Mouse (Mus musculus) adrenal gland (tissue): ENCODE measurements around the gene Lhfpl4.

ENCODE experiments used
- intact Hi-C: fragments of 180-260 bp; cut with DNase I; formaldehyde crosslinking; loops from one replicate; pipeline ENCODE4 v1.15.1; 2025

The Lhfpl4 gene

DNA sequence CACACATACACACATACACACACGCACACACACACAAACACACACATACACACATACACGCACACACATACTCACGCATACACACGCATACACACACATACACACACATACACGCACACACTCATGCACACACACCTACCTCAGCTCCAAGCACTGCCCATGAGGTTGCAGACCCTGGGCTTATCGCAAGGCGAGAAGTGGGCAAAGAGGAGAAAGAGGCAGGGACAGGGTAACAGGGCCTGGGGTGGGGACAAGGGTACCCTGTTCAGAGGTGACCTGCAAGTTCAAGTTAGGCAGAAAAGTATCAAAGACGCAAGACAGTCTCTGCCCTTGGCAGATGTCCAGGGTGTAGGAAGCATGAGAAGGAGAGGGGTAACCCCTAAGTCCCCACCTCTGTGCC lies 24.5 kb downstream of the Lhfpl4 start:
- intact Hi-C loops, result loop anchor here (5.0 kb wide), 1 partner anchor 132 kb away; no protein-coding TSS in a partner anchor

DNA sequence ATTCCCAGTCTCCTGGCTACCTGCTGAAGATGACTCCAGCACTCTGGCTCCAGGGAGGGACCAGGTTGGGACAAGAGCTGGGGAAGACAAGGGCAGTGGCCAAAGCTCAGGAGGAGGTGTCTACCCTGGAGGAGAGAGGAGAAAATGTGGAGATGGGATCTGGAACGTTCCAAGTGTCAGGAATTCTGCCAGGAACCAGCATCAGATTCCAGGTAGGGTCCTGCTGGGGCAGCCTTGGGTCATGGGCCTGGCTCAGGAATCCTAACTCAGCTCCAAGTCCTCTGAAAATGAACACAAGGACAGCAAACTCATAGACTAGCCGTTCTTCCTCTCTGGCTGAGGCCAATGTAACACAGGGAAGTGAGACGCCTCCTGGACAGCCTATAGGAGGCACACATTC lies 25.3 kb downstream of the Lhfpl4 start:
- intact Hi-C loops, result loop anchor here (5.0 kb wide), 1 partner anchor 132 kb away; no protein-coding TSS in a partner anchor

DNA sequence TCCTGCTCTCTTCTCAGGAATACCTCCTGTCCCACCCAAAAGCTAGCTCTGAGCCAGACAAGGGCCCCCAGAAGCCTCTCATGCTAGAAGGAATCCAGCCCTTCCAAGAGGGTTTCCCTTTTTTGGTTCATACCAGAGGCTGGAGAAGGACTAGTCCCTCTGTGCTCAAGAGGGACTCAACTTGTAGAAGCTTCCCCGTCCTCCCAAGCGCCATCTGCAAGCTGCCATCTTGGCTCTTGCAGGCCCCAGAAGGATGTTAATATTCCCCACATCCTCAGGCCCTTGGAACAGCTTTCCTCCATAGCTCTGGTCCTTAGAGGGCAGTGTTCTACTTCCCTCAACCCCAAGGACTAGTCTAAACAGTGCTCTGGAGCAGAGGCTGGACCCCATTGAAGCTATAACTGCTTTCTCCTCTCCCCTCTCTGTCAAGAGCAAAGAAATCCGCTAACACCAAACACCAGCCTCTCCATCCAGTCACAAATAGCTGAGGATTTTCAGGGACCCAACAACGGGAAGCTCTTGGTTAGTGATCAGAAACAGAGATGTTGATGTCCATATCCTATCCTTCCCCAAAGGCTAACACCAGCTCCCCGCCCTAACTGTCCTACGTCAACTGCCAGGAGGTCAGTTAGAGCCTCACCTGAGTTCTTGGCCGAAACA lies 26.7 kb downstream of the Lhfpl4 start:
- intact Hi-C loops, result no loop called here

DNA sequence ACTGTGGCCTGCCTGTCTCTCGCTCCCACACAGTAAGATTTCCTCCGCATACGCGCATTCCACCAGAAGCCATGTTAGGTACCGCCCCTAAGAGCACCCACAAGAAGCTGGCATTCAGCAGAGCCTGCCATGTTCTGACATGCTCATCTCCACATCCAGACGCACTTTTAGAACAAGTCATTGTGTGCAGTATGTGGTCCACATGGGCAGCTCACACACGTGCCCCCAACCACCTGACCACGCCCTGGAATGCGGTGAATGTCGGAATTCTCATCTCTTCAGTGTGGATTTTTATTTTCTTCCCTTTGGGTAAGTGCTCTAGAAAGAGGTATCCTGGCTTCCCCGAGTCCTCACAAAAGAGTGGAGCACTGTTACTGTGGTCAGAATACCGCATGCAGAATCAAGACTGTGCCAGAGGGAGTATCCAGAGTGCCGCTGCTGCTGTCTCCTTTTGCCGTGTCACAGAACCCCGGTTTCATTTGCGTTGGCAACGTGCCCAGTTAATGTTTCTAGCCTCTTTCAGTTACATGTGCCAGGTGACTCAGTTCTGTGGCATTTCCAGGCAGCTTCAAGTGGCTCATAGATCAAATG lies 28.4 kb downstream of the Lhfpl4 start:
- intact Hi-C loops, result no loop called here

DNA sequence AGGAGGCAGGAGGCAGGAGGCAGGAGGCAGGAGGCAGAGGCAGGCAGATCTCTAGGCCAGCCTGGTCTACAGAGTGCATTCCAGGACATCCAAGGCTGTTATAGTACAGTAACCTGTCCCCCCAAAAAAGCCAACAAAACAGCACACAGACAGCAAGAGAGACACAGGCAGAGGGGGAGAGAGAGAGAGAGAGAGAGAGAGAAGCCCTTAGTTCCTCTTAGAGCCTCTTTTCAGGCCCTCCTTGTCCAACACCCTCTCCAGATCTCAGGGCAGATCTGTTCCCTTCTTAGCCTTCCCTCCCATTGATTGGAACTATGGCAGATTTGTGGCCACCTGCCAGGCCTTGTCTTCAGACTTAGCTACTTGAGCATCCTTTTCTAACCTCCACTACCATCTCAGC lies 31.7 kb downstream of the Lhfpl4 start:
- intact Hi-C loops, result no loop called here

DNA sequence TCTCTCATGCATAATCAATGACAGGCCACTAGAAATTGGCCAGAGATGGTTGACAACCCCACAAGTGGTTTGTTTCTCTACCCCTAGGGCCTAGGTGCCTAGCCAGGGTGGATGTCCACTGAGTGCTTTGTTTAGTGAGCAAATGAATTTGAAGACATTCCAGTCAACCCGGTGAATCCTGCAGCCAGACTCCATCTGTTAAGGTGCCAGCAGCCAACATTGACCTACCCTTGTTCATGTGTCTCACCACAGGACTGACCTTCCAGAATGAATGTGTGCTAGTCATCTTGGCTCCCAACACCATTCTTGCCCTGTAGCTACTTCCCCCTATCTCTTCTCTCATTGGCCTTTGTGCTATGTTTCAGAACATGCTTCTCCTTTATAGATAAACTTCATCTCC lies 33.2 kb downstream of the Lhfpl4 start:
- intact Hi-C loops, result no loop called here

DNA sequence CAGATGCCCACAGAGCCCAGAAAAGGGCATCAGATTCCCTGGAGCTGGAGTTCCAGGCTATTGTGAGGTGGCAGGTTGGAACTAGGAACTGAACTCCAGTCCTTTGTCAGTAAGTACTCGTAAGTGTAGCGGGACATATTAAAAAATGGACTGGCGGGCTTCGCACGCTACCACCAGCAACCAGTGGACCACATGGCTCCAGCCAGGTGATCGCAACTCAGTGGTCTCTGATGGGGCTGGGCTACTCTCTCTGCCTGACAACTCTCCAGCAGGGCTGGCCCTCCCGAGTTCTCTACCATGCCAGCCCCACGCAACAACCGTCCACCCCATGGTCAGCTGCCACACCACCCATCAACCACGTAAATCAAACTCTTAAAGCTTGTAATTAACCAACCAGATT lies 35.1 kb downstream of the Lhfpl4 start:
- intact Hi-C loops, result no loop called here

DNA sequence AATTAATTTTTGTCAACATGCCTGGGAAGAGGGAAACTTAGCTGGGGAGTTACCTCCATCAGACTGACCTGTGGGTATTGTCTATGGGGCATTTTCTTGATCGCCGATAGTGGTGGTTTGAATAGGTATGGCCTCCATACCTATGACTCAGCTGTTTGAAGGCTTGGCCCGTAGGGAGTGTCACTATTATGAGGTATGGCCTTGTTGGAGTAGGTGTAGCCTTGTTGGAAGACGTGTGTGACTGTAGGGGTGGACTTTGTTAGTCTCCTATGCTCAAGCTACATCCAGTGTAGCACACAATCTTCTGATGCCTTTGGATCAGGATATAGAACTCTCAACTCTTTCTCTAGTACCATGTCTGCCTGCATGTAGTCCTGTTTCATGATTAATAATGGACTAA lies 39.1 kb downstream of the Lhfpl4 start:
- intact Hi-C loops, result no loop called here

DNA sequence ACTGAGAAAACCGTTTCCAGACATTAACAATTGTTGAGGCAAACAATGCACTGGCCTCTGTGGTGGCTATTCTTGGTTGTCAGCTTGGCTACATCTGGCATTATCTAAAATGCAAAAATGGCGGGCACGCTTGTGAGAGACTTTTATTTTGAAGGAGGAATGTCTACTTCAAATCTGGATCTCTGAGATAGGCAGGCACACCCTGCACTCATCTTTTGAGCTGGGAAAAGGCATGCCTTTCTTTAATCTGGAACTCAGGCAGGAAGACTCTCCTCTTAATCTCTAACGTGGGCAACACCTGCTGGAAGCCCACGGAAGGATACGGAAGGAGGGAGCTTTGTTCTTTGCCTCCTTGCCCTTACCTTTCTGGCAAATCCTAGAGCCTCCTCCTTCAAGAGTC lies 40.3 kb downstream of the Lhfpl4 start:
- intact Hi-C loops, result no loop called here

DNA sequence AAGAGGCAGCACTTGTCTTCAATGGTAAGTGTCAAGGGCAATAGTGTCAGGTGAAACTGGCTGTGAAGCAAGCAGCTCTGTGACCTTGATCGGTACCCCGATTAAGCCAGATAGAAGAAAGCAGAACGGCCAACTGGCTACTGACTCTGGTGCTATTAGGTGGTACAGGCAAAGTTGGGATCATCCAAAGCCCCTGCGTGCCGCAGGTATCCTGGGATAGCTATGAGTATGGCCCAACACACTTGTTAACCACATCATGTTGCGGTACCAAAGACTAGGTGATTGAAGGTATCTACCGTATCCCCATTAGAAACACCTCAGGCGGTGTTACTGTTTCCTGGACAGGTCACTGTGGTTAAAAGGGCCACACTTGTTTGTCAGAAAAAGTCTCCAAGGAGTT lies 41.1 kb downstream of the Lhfpl4 start:
- intact Hi-C loops, result no loop called here

DNA sequence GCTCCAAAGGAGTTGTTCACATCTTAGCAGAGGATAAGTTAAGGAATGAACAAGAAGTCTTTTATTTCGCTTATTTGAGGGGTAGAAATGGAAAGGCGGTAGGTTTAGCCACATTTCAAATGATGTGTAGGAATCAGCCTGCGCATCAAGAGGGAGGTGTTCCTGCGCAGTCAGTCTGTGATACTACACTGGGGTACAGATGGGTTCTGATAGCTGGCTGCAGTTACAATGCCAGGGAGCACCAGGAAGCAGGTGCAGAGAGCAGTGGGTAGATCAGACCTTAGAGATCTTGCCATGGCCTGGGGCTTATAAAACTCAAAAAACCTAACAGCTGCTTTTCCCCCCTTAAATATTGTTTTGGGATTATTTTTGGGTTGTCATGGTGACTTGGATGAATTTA lies 49.9 kb downstream of the Lhfpl4 start:
- intact Hi-C loops, result loop anchor here (5.0 kb wide), 1 partner anchor 33 kb away; no protein-coding TSS in a partner anchor

DNA sequence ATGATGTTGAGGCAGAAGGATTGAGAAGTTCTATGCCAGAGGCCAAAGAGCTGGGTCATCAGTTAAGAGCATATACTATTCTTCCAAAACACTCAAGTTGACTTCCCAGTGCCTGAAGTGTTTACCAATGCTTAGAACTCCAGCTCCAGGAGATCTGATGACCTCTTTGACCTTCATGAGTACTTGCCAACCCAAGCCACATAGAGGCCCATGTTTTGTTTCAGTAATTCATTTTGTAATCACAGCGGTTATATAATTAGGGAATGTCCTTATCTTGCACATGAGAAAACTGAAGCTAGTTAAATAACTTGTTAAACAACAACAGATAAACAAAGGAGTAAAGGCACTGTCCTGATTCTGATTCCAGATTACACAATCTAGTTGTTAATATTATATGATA lies 50.4 kb downstream of the Lhfpl4 start:
- intact Hi-C loops, result loop anchor here (5.0 kb wide), 1 partner anchor 32 kb away; no protein-coding TSS in a partner anchor

DNA sequence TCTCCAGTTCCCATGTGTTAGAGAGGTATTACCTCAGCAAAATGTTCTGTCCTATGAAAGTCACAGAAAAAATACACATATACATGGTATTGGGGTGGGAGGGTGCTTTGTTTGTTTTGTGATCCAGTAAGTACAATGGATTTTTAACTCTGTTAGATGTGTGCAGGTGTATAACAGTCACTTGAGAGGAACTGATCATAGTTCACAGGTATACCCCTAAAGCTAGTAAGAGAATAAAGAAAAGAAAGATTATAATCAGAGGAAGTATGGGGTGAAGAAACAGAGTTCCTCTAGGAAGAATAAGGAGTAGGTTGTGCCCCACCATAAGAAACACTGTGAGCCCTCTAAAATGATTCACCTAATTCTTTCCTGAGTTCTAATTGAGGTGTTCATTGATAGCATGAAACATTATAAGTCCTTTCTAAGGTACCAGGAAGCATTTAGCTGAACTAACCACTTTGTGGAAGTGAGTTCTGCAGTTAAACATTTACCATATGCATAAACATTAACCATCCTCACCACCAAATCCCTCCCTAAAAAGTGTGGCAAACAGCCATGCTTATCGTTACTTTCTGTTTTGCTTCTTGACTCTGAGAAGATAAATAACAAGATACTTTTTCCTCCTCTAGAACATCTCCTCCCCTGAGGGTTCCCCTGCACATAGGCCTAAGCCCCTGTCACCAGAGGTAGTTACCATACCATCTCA lies 53.6 kb downstream of the Lhfpl4 start:
- intact Hi-C loops, result no loop called here

DNA sequence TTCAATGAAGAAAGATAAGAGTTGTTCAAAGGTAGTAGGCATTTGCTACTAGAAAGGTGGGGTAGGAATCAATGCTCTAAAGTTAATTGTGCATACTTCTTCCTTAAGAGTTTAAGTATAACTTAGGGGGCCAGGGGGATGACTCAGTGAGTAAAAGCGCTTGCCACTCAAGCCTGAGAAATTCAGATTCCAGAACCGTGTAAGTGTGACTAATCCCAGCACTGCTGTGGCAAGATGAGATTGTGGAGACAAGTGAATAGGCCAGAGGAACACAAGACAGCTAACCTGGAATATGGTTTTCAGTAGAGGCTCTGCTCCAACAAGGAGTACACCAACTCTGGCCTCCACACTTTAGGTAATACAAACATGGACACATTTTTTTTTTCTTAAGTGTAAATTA lies 61.8 kb downstream of the Lhfpl4 start:
- intact Hi-C loops, result no loop called here

DNA sequence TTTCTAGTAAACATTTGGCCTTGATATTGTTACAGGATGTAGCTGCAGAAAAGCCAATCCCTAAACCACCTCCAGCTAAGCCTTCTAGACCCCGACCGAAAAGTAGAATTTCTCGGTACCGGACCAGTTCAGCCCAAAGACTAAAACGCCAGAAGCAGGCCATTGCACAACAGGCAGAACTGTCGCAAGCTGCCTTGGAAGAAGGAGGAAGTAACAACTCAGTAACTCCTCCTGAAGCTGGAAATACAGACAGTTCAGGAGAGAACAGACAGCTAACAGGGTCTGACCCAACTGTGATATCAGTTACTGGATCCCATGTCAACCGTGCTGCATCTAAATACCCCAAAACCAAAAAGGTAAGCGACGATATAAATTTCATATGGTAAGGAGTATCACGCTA lies 74.4 kb downstream of the Lhfpl4 start:
- intact Hi-C loops, result loop anchor here (2.0 kb wide), 1 partner anchor 16 kb away; no protein-coding TSS in a partner anchor
